Mouse (Mus musculus) left cerebral cortex, postnatal 4 days (tissue): ENCODE results near the gene Khdc3. TPM values are rescaled to one million over a fixed set of nuclear protein-coding genes. Genes with fewer than 3 reads are reported as not detected.
"Not testable (repeated sequence)": the region's sequence is repeated elsewhere in the genome, so short reads cannot be mapped to it uniquely, and the experiment has no call there.

Source experiments
- DNase-seq: peaks from one replicate; pipeline ENCODE4 v3.0.0-alpha.2; 2022
- intact Hi-C: fragments of 180-260 bp; cut with DNase I; formaldehyde crosslinking; loops from one replicate; pipeline ENCODE4 v1.15.1; 2025
- total RNA-seq, 2 experiments: library from RNA; stranded (reverse); gene quantifications; 2 replicates each; pipeline ENCODE4 v1.2.3; 2021

Khdc3 gene
- total RNA-seq, 2 experiments from 2014 or later: 0.83 to 1.5 TPM

DNA sequence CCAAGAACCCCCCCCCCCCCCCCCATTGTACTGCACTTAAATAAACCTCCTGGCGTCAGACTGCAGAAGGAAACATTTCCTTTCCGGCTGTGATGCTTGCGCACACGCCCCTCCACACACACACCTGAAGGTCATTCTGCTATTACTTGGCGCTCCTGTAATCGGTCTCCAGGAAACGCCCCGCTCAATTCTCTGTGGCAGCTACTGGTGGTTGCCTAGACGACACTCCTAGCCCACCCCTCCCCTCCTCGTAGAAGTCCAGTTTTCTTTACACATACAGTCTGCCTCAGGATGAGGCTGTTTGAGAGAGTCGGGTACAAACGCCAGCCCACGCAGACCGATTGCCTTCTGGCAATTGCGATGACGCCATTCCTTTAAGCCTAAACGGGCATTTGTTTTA is 7.1 kb upstream of the Khdc3 start:
- intact Hi-C loops: no loop called here
- DNase-seq: no peak

- no peak for DNase-seq
- intact Hi-C loops: no loop called here
Observed at GRCm38 (mm10) chr9:73097898-73098297, 3.7 kb upstream of the Khdc3 start.

GRCm38 (mm10) chr9:73102181-73102580 is 545 bp downstream of the Khdc3 start, which contains the start of gene Gm20509:
Gene Gm20509 (plus strand): TSS chr9:73102470.
- DNase-seq: no peak
- intact Hi-C loops: no loop called here

- intact Hi-C loops: no loop called here
- peak; percentile 38 for DNase-seq
Observed at GRCm38 (mm10) chr9:73103159-73103879, 1.7 kb downstream of the Khdc3 start.

DNA sequence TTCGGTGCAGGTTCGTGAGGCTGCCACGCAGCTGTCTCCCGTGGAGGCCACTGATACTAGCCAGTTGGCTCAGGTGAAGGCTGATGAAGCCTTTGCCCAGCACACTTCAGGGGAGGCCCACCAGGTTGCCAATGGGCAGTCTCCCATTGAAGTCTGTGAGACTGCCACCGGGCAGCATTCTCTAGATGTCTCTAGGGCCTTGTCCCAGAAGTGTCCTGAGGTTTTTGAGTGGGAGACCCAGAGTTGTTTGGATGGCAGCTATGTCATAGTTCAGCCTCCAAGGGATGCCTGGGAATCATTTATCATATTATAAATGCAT is 2.2 kb downstream of the Khdc3 start:
- no peak for DNase-seq
- intact Hi-C loops: no loop called here

DNA sequence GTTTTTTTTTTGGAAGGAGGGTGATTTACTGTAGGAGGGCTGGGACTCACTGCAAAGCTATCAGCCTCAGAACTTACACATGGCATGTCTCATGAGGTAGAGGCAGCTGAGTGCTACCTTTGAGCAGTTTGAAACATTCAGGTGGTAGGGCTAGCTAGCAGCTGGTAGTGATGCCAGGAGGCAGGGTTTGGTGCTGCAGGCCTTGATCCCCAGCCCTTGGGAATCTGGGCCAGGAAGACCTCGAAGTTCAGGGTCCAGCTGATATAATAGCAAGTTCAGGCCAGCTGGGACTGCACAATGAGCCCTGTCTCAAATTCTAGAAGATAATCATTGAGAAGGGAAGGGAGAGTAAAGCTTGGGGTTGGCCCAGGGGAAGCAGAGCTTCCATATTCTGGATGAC is 3.5 kb downstream of the Khdc3 start:
- DNase-seq: no peak
- intact Hi-C loops: no loop called here

DNA sequence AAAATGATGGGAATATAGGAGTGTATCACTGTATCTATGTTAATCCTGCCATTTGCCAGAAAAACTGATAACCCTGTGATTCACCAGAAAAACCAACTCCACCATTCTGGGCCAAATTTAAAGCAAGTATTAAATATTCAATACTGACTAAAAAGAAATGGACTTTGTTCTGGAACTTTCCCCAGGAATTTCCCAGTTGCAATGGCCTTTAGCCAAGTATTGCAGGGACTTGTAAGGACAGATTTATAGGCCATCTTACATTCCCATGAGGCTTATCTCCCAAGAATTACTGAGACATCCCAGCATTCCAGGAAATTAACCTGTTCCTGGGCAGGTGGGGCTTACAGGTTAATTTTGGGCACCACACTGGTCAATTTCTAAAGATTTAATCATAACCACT is 4.1 kb downstream of the Khdc3 start:
- intact Hi-C loops: no loop called here
- no peak for DNase-seq

DNA sequence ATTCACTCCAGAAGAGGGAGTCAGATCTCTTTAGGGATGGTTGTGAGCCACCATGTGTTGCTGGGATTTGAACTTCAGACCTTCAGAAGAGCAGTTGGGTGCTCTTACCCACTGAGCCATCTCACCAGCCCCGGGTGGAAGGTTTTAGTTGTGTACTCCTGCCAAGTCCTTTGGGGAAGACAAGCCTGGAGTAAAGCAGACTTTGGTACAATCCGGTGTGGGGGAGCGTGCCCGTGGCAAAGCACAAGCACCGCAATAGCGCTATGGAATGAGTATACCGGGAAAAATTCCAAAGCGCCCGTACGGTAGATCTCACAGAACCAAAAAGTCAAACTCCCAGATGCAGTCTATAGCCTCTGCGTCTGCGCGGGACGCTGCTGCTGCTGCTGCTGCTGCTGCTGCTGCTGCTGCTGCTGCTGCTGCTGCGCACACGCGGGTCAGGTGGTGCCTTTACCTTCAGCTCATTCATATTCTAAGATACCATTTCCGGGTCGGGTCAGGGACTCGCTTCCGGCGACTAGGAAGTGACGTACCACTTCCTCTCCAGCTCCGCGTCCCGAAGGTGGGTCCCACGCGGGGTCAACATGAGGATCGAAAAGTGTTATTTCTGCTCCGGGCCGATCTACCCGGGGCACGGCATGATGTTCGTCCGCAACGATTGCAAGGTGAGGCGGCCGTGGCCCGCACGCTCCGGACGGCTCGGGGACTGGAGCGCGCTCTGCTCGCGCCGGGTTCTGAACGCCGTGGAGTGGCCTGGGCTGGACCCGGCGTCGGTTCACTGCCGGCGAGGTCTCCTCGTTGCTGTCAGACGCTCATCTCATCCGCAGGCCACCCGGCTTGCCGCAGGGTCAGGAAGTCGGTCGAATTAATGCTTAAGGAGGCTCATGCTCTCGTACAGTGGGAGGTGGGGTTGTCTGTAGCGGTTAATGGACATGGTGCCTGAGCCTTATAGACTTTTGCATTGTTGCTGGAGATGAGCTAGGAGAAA is 11.6 kb downstream of the Khdc3 start, which contains the start of gene Rsl24d1:
Gene Rsl24d1 (plus strand): TSS at position 508 of the 988 bp plus-strand sequence.
- DNase-seq: peak; percentile 78
- intact Hi-C loops: no loop called here

DNA sequence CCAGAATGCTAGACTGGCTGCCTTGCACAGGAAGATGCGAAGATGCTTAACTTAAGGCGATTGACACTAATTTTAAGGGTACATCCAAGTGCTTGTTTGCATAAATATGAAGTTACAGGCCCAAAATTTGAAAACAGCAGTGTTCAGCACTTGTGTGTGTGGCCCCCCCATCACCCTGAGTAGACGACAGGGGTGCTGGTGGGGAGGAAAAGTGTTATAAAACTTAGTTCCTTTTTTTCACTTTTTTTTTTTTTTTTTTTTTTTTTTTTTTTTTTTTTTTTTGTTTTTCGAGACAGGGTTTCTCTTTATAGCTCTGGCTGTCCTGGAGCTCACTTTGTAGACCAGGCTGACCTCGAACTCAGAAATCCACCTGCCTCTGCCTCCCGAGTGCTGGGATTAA is 15.1 kb downstream of the Khdc3 start:
- DNase-seq, intact Hi-C loops: not testable (repeated sequence)

- intact Hi-C loops: no loop called here
- DNase-seq: no peak
Observed at GRCm38 (mm10) chr9:73118012-73118411, 16.4 kb downstream of the Khdc3 start.

DNA sequence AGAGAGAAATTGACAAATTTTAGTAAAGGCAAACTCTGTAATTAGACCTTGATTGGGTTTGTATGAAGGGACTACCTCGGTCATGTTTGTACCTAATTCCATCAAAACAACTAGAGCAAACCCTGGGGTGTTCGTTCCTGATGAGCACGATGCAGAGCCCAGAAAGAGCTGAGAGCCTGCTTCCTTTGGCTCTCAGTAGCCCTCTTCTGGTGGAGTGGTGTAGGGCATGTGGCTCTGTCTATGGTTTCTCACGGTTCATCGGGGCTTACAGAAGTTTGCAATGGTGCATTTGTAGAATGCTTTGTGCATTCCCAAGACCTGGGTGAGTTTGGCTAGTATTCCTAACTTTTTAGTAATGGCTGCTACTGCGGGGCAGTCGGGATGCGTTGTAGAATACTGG is 20.1 kb downstream of the Khdc3 start:
- no peak for DNase-seq
- intact Hi-C loops: no loop called here

GRCm38 (mm10) chr9:73125043-73125570 is 23.5 kb downstream of the Khdc3 start:
- intact Hi-C loops: no loop called here
- DNase-seq: no peak

DNA sequence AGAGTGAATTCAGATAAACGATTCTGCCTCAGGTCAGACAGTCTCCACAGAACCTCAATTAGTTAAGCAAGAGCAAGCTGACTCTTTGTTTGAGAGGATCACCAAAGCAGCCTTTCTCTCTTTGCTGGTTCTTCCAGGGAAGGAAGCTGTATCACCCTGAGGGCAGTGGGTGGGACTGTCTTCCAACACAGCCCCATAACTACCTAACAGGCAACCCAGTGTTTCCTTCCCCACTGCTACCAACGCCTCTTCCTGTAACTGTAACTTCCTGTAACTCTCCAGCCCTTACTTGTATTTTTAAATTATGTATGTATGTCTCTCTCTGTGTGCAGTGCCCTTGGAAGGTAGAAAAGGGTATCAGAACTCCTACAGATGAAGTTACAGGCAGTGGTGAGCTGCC is 25.8 kb downstream of the Khdc3 start:
- intact Hi-C loops: no loop called here
- DNase-seq: no peak

DNA sequence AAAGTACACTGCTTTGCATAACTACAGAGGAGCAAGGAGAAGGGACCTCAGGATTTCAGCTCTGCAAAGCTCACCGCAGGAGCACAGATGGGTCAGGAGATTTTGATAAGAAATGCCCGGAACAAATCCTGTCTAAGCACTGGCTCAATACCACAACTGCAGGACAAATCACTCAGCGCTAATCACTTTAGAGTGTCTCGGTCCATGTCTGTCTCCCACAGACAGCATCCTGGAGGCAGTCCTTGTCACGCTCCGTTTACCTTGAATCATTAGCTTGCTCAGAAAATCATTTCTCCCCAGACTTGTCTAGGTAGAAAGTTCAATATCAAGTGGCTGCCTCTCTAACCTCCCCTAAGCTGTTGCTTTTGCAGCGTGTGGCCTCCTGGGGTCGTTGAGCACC is 28.2 kb downstream of the Khdc3 start:
- intact Hi-C loops: loop anchor here (10.0 kb wide), 1 partner anchor 1755 kb away; no protein-coding TSS in a partner anchor
- DNase-seq: no peak

- intact Hi-C loops: loop anchor here (10.0 kb wide), 1 partner anchor 1754 kb away; no protein-coding TSS in a partner anchor
- no peak for DNase-seq
Observed at GRCm38 (mm10) chr9:73130529-73130928, 28.9 kb downstream of the Khdc3 start.

DNA sequence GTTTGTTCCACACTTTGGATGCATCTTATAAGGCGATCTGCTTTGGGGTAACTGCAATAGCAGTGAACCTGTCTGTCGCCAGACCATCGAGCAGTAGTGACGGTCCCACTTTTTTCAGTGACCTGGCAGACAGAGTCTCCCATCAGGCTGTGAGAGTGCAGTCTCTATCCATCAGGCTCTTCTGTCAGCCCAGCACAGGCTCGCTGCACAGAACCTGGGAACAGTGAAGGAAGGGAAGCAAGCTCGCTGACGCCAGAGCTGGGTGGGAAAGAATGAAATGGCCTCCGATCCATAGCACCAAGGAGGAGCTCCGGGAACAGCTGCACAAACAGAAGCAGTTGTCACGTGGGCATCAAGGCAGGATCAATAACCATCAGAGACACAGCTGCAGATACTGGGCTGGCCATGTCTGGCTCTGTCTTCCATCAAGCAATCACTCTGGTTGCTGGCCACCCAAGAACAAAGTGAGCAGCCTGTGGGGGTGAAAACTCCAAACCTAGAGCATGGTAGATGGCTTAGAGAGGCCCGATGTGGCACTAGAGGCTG is 35.8 kb downstream of the Khdc3 start:
- intact Hi-C loops: loop anchor here (10.0 kb wide), 1 partner anchor 1747 kb away; no protein-coding TSS in a partner anchor
- no peak for DNase-seq

Other genes starting within 250 kb of the Khdc3 start
- 10 to 100 TPM; 26.1 to 26.2 TPM for gene Pygo1, start 176.2 kb upstream of the Khdc3 start, total RNA-seq
- 1 to 10 TPM; 1.5 to 1.8 TPM for gene Dyx1c1, start 143.1 kb upstream of the Khdc3 start, total RNA-seq
- gene Gm44503, start 143.0 kb upstream of the Khdc3 start, total RNA-seq: under 1 TPM in 1 of 2 experiments, not detected in 1; 0.87 TPM
- gene Ccpg1os, start 116.5 kb upstream of the Khdc3 start, total RNA-seq: 1 to 10 TPM; 5.5 to 7.0 TPM
- 10 to 100 TPM; 64.3 to 67.5 TPM for gene Ccpg1, start 116.4 kb upstream of the Khdc3 start, total RNA-seq
- gene Pigb, start 61.5 kb upstream of the Khdc3 start, total RNA-seq: 10 to 100 TPM; 17.1 to 19.0 TPM
- 1 to 10 TPM; 2.9 to 4.7 TPM for gene Rab27a, start 57.0 kb upstream of the Khdc3 start, total RNA-seq
- gene Gm20509, start 634 bp downstream of the Khdc3 start, total RNA-seq: not detected
- 10 to 100 TPM; 60.7 to 61.5 TPM for gene Rsl24d1, start 11.6 kb downstream of the Khdc3 start, total RNA-seq